Mouse (Mus musculus) right cerebral cortex, postnatal 36 days (tissue): ENCODE measurements around the gene Ryr2.

Experiments
- DNase-seq, 2 experiments: peaks; one replicate each; pipeline ENCODE4 v3.0.0; 2022; ENCODE audit warnings: low spot score in 2 of 2, mixed read lengths in 1 of 2

Ryr2 gene

GRCm38 (mm10) chr13:12094569-12094968 lies 12.2 kb downstream of the Ryr2 start:
- no peak for DNase-seq

GRCm38 (mm10) chr13:12093146-12093545 lies 13.6 kb downstream of the Ryr2 start:
- DNase-seq = no peak

- no peak for DNase-seq
Observed at GRCm38 (mm10) chr13:12092379-12093107, 14.2 kb downstream of the Ryr2 start.

- no peak for DNase-seq
Observed at GRCm38 (mm10) chr13:12084112-12084475, 22.7 kb downstream of the Ryr2 start.

GRCm38 (mm10) chr13:12083443-12084111 lies 23.2 kb downstream of the Ryr2 start:
- DNase-seq = no peak

GRCm38 (mm10) chr13:12080590-12080989 lies 26.2 kb downstream of the Ryr2 start:
- DNase-seq = peak in 1 of 2 experiments; percentile 45

GRCm38 (mm10) chr13:12079536-12079935 lies 27.2 kb downstream of the Ryr2 start:
- DNase-seq = no peak

GRCm38 (mm10) chr13:12074897-12075296 lies 31.8 kb downstream of the Ryr2 start:
- DNase-seq = no peak

GRCm38 (mm10) chr13:12072571-12072970 lies 34.2 kb downstream of the Ryr2 start:
- no peak for DNase-seq

GRCm38 (mm10) chr13:12072112-12072511 lies 34.6 kb downstream of the Ryr2 start:
- no peak for DNase-seq

GRCm38 (mm10) chr13:12070157-12071129 lies 36.3 kb downstream of the Ryr2 start:
- no peak for DNase-seq

GRCm38 (mm10) chr13:12064576-12064975 lies 42.2 kb downstream of the Ryr2 start:
- DNase-seq = no peak

GRCm38 (mm10) chr13:12063561-12063960 lies 43.2 kb downstream of the Ryr2 start:
- no peak for DNase-seq

- no peak for DNase-seq
Observed at GRCm38 (mm10) chr13:12057357-12057771, 49.4 kb downstream of the Ryr2 start.

- peak in 1 of 2 experiments; percentile 29 for DNase-seq
Observed at GRCm38 (mm10) chr13:12055913-12056312, 50.8 kb downstream of the Ryr2 start.

- DNase-seq = no peak
Observed at GRCm38 (mm10) chr13:12053910-12054309, 52.8 kb downstream of the Ryr2 start.

GRCm38 (mm10) chr13:12050809-12051208 lies 55.9 kb downstream of the Ryr2 start:
- DNase-seq = no peak

- DNase-seq = no peak
Observed at GRCm38 (mm10) chr13:12047059-12047458, 59.7 kb downstream of the Ryr2 start.

- DNase-seq = peak in 1 of 2 experiments; percentile 40
Observed at GRCm38 (mm10) chr13:12044751-12045150, 62.0 kb downstream of the Ryr2 start.

- no peak for DNase-seq
Observed at GRCm38 (mm10) chr13:12042891-12043491, 63.8 kb downstream of the Ryr2 start.

- DNase-seq = peak; percentile 39 to 48
Observed at GRCm38 (mm10) chr13:12039967-12040366, 66.8 kb downstream of the Ryr2 start.

GRCm38 (mm10) chr13:12038676-12039075 lies 68.1 kb downstream of the Ryr2 start:
- no peak for DNase-seq
